Mouse (Mus musculus) MEL (cell line): Measurements from ENCODE around the gene Ano6.

ENCODE experiments used
- CTCF ChIP-seq, 3 experiments: IDR thresholded peaks in 2 of 3; conservative IDR thresholded peaks in 1 of 3; 2 replicates each; pipeline ENCODE4 v1.5.1; 2011 to 2012; ENCODE audit warnings: low read length in 3 of 3, low read depth in 2 of 3, mild to moderate bottlenecking in 2 of 3, improper control_type of control experiment in 1 of 3, inconsistent platforms in 1 of 3, mixed read lengths in 1 of 3, moderate library complexity in 1 of 3; ENCODE audit not compliant: control insufficient read depth in 1 of 3, insufficient read depth in 1 of 3, poor library complexity in 1 of 3, severe bottlenecking in 1 of 3
- POLR2A ChIP-seq, 2 experiments: IDR thresholded peaks; 2 replicates each; pipeline ENCODE4 v1.6.1; 2011 to 2012; ENCODE audit warnings: low read length in 2 of 2, mild to moderate bottlenecking in 2 of 2, control low read depth in 1 of 2, improper control_type of control experiment in 1 of 2, low read depth in 1 of 2, moderate library complexity in 1 of 2; ENCODE audit not compliant: control insufficient read depth in 1 of 2, insufficient read depth in 1 of 2, poor library complexity in 1 of 2
- POLR2AphosphoS5 ChIP-seq: IDR thresholded peaks from 2 replicates; pipeline ENCODE4 v1.6.1; 2012; ENCODE audit warnings: low read depth, borderline replicate concordance, mild to moderate bottlenecking, inconsistent platforms, low read length, moderate library complexity, mixed read lengths

DNA sequence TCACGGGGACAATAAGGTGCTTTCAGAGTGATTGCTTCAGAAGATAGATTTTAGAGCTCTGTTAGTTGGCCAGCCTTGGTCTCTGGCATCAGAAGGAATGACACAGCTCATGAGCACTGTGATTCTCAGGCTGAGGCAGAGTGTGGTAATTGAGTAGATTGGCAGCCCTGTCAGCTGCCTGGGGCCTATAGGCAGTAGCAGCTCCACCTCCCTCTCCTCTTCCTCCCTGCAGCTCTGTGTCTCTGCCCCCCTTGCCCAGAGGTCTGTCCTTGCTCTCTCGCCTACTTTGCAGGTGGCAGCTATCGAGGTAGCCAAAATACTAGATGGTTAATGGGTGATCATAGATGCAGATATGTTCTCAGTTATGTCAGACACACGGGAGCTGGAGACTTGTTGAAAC, 77.5 kb downstream of the Ano6 start:
- TF ChIP-seq POLR2AphosphoS5, result no peak
- TF ChIP-seq CTCF (IDR thresholded peaks at IDR 0.05 in 2 of 3, conservative IDR thresholded peaks at IDR 0.05 in 1 of 3; ENCODE audit: control insufficient read depth in 1 of 3, insufficient read depth in 1 of 3, low read depth in 2 of 3, low read length in 3 of 3, poor library complexity in 1 of 3, severe bottlenecking in 1 of 3), result no peak
- no peak for TF ChIP-seq POLR2A (IDR thresholded peaks at IDR 0.05; ENCODE audit: control insufficient read depth in 1 of 2, insufficient read depth in 1 of 2, low read depth in 1 of 2, low read length in 2 of 2, poor library complexity in 1 of 2)
